23 mouse cellular contexts compared by ENCODE assay signal in the genomic region with DNA sequence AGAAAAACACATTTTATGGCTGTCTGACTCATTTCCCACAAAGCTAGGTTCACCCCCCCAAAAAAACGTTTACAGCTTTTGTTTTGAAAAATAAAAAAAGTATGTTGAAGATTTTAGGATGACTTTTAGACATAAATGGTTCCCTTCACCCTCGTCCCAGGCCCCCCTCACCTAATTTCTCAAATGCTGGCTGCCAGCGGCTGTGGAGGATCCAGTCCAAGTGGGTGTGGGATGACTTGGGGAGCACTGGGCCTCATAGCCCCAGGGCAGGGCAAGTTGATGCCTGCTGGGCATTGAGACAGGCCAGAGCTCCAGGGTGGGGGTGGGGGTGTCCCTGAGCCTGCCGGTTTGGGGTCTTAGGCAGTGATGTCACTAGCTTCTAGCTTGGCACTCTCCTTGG. TPM values are rescaled to one million over a fixed set of nuclear protein-coding genes. Genes with fewer than 3 reads are reported as not detected.
DNase-seq lines count a peak whose midpoint lies in the region; ATAC-seq and TF ChIP-seq lines count a peak whose summit lies in the region.
"Had no signal": no experiment of that assay in that cellular context is flagged by ENCODE, and none has a peak within 500 bp of the region (broad histone marks: within the 10 kb centered on the region; RNA-seq: fewer than 3 reads in every experiment).

No protein-coding gene starts in this region.

- no peaks in the 10 kb centered on the region for H3K9me3 ChIP-seq in heart, embryonic 12.5 days (replicated peaks)
- no peaks in the 10 kb centered on the region for H3K9me3 ChIP-seq in heart, embryonic 10.5 days
- H3K9me3 ChIP-seq in forebrain, embryonic 14.5 days (replicated peaks; ENCODE audit: control insufficient read depth, low read length), result no peaks in the 10 kb centered on the region
- H3K9me3 ChIP-seq: embryonic facial prominence, embryonic 10.5 days; embryonic facial prominence, embryonic 12.5 days; forebrain, embryonic 13.5 days had no signal

- no peak overlapping the region for H3K4me3 ChIP-seq in heart, embryonic 12.5 days
- no peak overlapping the region for H3K4me3 ChIP-seq in heart, embryonic 10.5 days
- H3K4me3 ChIP-seq in C2C12 (ENCODE audit: insufficient read depth, poor library complexity, severe bottlenecking), result no peak overlapping the region
- no peak overlapping the region for H3K4me3 ChIP-seq in brown adipose tissue, adult 24 weeks (ENCODE audit: insufficient read depth, low read depth, low read length)
- H3K4me3 ChIP-seq in forebrain, embryonic 14.5 days (ENCODE audit: low read depth, low read length), result no peak overlapping the region
- H3K4me3 ChIP-seq: embryonic facial prominence, embryonic 10.5 days; embryonic facial prominence, embryonic 12.5 days; forebrain, embryonic 13.5 days had no signal

- H3K36me3 ChIP-seq in heart, embryonic 12.5 days, result no peaks in the 10 kb centered on the region
- H3K36me3 ChIP-seq in heart, embryonic 10.5 days, result no peaks in the 10 kb centered on the region
- no peaks in the 10 kb centered on the region for H3K36me3 ChIP-seq in C2C12 (ENCODE audit: control insufficient read depth, insufficient read depth)
- no peaks in the 10 kb centered on the region for H3K36me3 ChIP-seq in forebrain, embryonic 14.5 days (ENCODE audit: control insufficient read depth, insufficient read depth, low read length)
- H3K36me3 ChIP-seq: embryonic facial prominence, embryonic 10.5 days; embryonic facial prominence, embryonic 12.5 days had no signal

- H3K9ac ChIP-seq in heart, embryonic 12.5 days, result no peak overlapping the region
- no peak overlapping the region for H3K9ac ChIP-seq in forebrain, embryonic 14.5 days (ENCODE audit: low read length)
- H3K9ac ChIP-seq: embryonic facial prominence, embryonic 12.5 days; forebrain, embryonic 13.5 days had no signal

- intact Hi-C loops in gastrocnemius, postnatal 14 days (cut with DNase I; ENCODE audit: low total_unique reads), result no loop called here

- DNase-seq in heart, embryonic 10.5 days (ENCODE audit: low spot score), result no peak
- no peak for DNase-seq in gastrocnemius, postnatal 14 days
- DNase-seq in forebrain, embryonic 14.5 days (ENCODE audit: low spot score), result no peak
- DNase-seq: adrenal gland, adult 8-10 months; adrenal gland, postnatal 25 days; B cell, adult 2 months; cerebellum, adult 11-12 months; cerebellum, adult 2 months; cerebellum, adult 9-10 months; cerebellum, postnatal 10 days; cerebellum, postnatal 25 days had no signal

- no peaks in the 10 kb centered on the region for H3K79me3 ChIP-seq in C2C12 (ENCODE audit: low read depth)

- no peaks in the 10 kb centered on the region for H3K79me2 ChIP-seq in C2C12 (ENCODE audit: control insufficient read depth, insufficient read depth)

- no peak overlapping the region for H3ac ChIP-seq in C2C12 (ENCODE audit: control insufficient read depth, insufficient read length, low read depth)

- H3K4me2 ChIP-seq in heart, embryonic 12.5 days, result no peak overlapping the region
- no peak overlapping the region for H3K4me2 ChIP-seq in forebrain, embryonic 14.5 days (ENCODE audit: low read length)
- H3K4me2 ChIP-seq: embryonic facial prominence, embryonic 12.5 days; forebrain, embryonic 13.5 days had no signal

- peaks cover 8% of the 10 kb centered on the region for H3K4me1 ChIP-seq in heart, embryonic 12.5 days (replicated peaks)
- H3K4me1 ChIP-seq in heart, embryonic 10.5 days, result peaks cover 22% of the 10 kb centered on the region; the same call in 1 of the 2 replicates
- peaks cover 28% of the 10 kb centered on the region for H3K4me1 ChIP-seq in brown adipose tissue, adult 24 weeks (ENCODE audit: control insufficient read depth, insufficient read depth, insufficient read length, low read length)
- H3K4me1 ChIP-seq in forebrain, embryonic 14.5 days (ENCODE audit: control insufficient read depth, insufficient read depth, low read length), result no peaks in the 10 kb centered on the region

- H3K27me3 ChIP-seq in heart, embryonic 12.5 days (replicated peaks), result peaks cover 22% of the 10 kb centered on the region
- peaks cover 16% of the 10 kb centered on the region for H3K27me3 ChIP-seq in heart, embryonic 10.5 days (ENCODE audit: insufficient read depth, poor library complexity, severe bottlenecking)
- H3K27me3 ChIP-seq in C2C12 (ENCODE audit: control insufficient read depth, insufficient read depth, insufficient read length), result no peaks in the 10 kb centered on the region
- H3K27me3 ChIP-seq in forebrain, embryonic 14.5 days (replicated peaks; ENCODE audit: control insufficient read depth, insufficient read depth, low read length), result no peaks in the 10 kb centered on the region
- H3K27me3 ChIP-seq: embryonic facial prominence, embryonic 12.5 days; forebrain, embryonic 13.5 days; Patski had no signal

- no peak for TF ChIP-seq CTCF in C2C12 (IDR thresholded peaks at IDR 0.05; ENCODE audit: control insufficient read depth, insufficient read depth, insufficient read length)

- 52% methylated on average over 4 of the region's 4 CpGs for WGBS in heart, embryonic 12.5 days
- WGBS in heart, embryonic 10.5 days, result 66% methylated on average over 4 of the region's 4 CpGs
- 69% methylated on average over 4 of the region's 4 CpGs for WGBS in forebrain, embryonic 14.5 days

- no peak overlapping the region for H3K27ac ChIP-seq in heart, embryonic 12.5 days (ENCODE audit: poor library complexity, severe bottlenecking)
- no peak overlapping the region for H3K27ac ChIP-seq in heart, embryonic 10.5 days
- H3K27ac ChIP-seq in brown adipose tissue, adult 24 weeks (replicated peaks; ENCODE audit: low read depth, low read length), result peak overlapping the region; percentile 89
- H3K27ac ChIP-seq in forebrain, embryonic 14.5 days (ENCODE audit: low read depth, low read length), result no peak overlapping the region
- H3K27ac ChIP-seq: embryonic facial prominence, embryonic 10.5 days; embryonic facial prominence, embryonic 12.5 days; forebrain, embryonic 13.5 days had no signal

- ATAC-seq in heart, embryonic 12.5 days (ENCODE audit: insufficient number of reproducible peaks, low FRiP score), result 0 out of 2 replicates have a peak, but pooled peaks have one; percentile 33
- ATAC-seq in megakaryocyte progenitor cell, adult 5-6 weeks (replicated peaks; ENCODE audit: poor library complexity), result no peak
- ATAC-seq in forebrain, embryonic 14.5 days, result no peak
- ATAC-seq: activated CD4-positive, CD25-positive, alpha-beta regulatory T cell, adult 4 months; forebrain, embryonic 13.5 days; forebrain, embryonic 16.5 days had no signal

TF ChIP-seq in C2C12, 6 proteins besides CTCF, POLR2A, EP300 and RAD21:
- no peak for TF ChIP-seq MYOG (IDR thresholded peaks at IDR 0.05; ENCODE audit: control insufficient read depth, extremely low read depth, insufficient read length)
- TF ChIP-seq FOSL1 (IDR thresholded peaks at IDR 0.05; ENCODE audit: insufficient read depth, low read length, poor library complexity, severe bottlenecking), result peak; percentile 32

RNA-seq across cellular contexts. Expression of a gene that starts 19.4 kb away (rescaled TPM):
- 0.64 and 0.92 TPM in 2 replicates for polyA plus RNA-seq in heart, embryonic 12.5 days (2016; fragmentation: Nextera tagmentation; extraction: Ambion mirVana)
- polyA plus RNA-seq in heart, embryonic 10.5 days (2016; fragmentation: Nextera tagmentation; extraction: Ambion mirVana), result 0.14 and 2.7 TPM in 2 replicates
- polyA plus RNA-seq in C2C12 (2012; fragmentation: generic; extraction: Trizol), result 22.9 TPM
- 427 and 435 TPM in 2 replicates for polyA plus RNA-seq in brown adipose tissue, adult 24 weeks (2012; ENCODE audit: insufficient read depth, insufficient read length, missing spikeins)
- 70.5 and 75.2 TPM in 2 replicates for total RNA-seq in megakaryocyte progenitor cell, adult 5-6 weeks (2015)
- total RNA-seq in megakaryocyte progenitor cell, adult 5-6 weeks (2017), result 27.2 and 29.0 TPM in 2 replicates
- 1 to 10 TPM; 3.9 to 4.1 TPM for total RNA-seq in gastrocnemius, postnatal 14 days (2021)
- polyA plus RNA-seq in forebrain, embryonic 14.5 days (2014; fragmentation: Nextera tagmentation; extraction: Ambion mirVana), result 0.38 and 0.62 TPM in 2 replicates

RNA-seq across cellular contexts. Expression of a gene that starts 47.7 kb away (rescaled TPM):
- polyA plus RNA-seq in heart, embryonic 12.5 days (2016; fragmentation: Nextera tagmentation; extraction: Ambion mirVana), result 1.1 and 1.3 TPM in 2 replicates
- 0.14 and 0.49 TPM in 2 replicates for polyA plus RNA-seq in heart, embryonic 10.5 days (2016; fragmentation: Nextera tagmentation; extraction: Ambion mirVana)
- not detected for polyA plus RNA-seq in C2C12 (2012; fragmentation: generic; extraction: Trizol)
- 7.7 and 8.3 TPM in 2 replicates for polyA plus RNA-seq in brown adipose tissue, adult 24 weeks (2012; ENCODE audit: insufficient read depth, insufficient read length, missing spikeins)
- not detected in 2 replicates for total RNA-seq in megakaryocyte progenitor cell, adult 5-6 weeks (2015)
- total RNA-seq in megakaryocyte progenitor cell, adult 5-6 weeks (2017), result not detected in 2 replicates
- 1 to 10 TPM in 1 of 2 experiments, under 1 TPM in 1; 0.84 to 1.3 TPM for total RNA-seq in gastrocnemius, postnatal 14 days (2021)
- polyA plus RNA-seq in forebrain, embryonic 14.5 days (2014; fragmentation: Nextera tagmentation; extraction: Ambion mirVana), result 2.1 and 4.2 TPM in 2 replicates
- total RNA-seq: ES-E14, MEL had no signal
- polyA plus RNA-seq: Patski had no signal

Comparison
In these comparisons a context has a peak if more than half of its experiments do, and no peak if none do; other contexts are left out.
1. RNA of a gene that starts 19.4 kb away (polyA plus RNA-seq): 427 to 435 TPM in brown adipose tissue, adult 24 weeks; 22.9 TPM in C2C12 (single experiment), 0.14 to 2.7 TPM in heart, embryonic 10.5 days, 0.64 to 0.92 TPM in heart, embryonic 12.5 days and 0.38 to 0.62 TPM in forebrain, embryonic 14.5 days; every median in the first group is over 10 times any median in the second.